Mouse (Mus musculus) liver, embryonic 11.5 days (tissue): ENCODE measurements around the gene Ephb2. TPM values are rescaled to one million over a fixed set of nuclear protein-coding genes. Genes with fewer than 3 reads are reported as not detected.

Experiments
- ATAC-seq: fragments of 200-750 bp; cut with Nextera tagmentation; replicated peaks from 2 replicates; pipeline ENCODE4 v1.8.0; 2017; ENCODE audit warnings: moderate number of reproducible peaks, mild to moderate bottlenecking, moderate TSS enrichment, moderate library complexity; ENCODE audit not compliant: low FRiP score
- DNase-seq: peaks from one replicate; pipeline ENCODE4 v3.0.0-alpha.2; 2017; ENCODE audit warnings: low spot score
- H3K27ac ChIP-seq: fragments of 300-500 bp; sonication (generic); 2 replicates; pipeline ENCODE4 v1.5.1; 2014; ENCODE audit warnings: mild to moderate bottlenecking, low read depth, low read length, control low read depth
- H3K27me3 ChIP-seq: fragments of 300-500 bp; sonication (generic); replicated peaks from 2 replicates; pipeline ENCODE4 v1.6.1; 2014; ENCODE audit warnings: low read length, mixed read lengths; ENCODE audit not compliant: control insufficient read depth, insufficient read depth
- H3K36me3 ChIP-seq: fragments of 300-500 bp; sonication (generic); 2 replicates; pipeline ENCODE4 v1.6.1; 2014; ENCODE audit warnings: mild to moderate bottlenecking, low read length, moderate library complexity, mixed read lengths; ENCODE audit not compliant: control insufficient read depth, insufficient read depth
- H3K4me1 ChIP-seq: fragments of 300-500 bp; sonication (generic); replicated peaks from 2 replicates; pipeline ENCODE4 v1.6.1; 2014; ENCODE audit warnings: low read length, mixed read lengths; ENCODE audit not compliant: control insufficient read depth, insufficient read depth
- H3K4me2 ChIP-seq: fragments of 300-500 bp; sonication (generic); 2 replicates; pipeline ENCODE4 v1.6.1; 2014; ENCODE audit warnings: mild to moderate bottlenecking, control low read depth, moderate library complexity
- H3K4me3 ChIP-seq: fragments of 300-500 bp; sonication (generic); 2 replicates; pipeline ENCODE4 v1.5.1; 2014; ENCODE audit warnings: low read depth, low read length, control low read depth
- H3K9ac ChIP-seq: fragments of 300-500 bp; sonication (generic); 2 replicates; pipeline ENCODE4 v1.6.1; 2014; ENCODE audit warnings: low read depth, low read length, control low read depth
- H3K9me3 ChIP-seq: fragments of 300-500 bp; sonication (generic); 2 replicates; pipeline ENCODE4 v1.6.1; 2016; ENCODE audit warnings: low read length, inconsistent platforms, mixed read lengths; ENCODE audit not compliant: control insufficient read depth
- WGBS: fragments of 180-500 bp; shearing (Covaris S2); extraction: QIAGEN DNeasy Blood & Tissue Kit; methylation state at CpG from one replicate; pipeline ENCODE4 v1.1.7; 2014; 5-methylcytosine and 5-hydroxymethylcytosine counted together
- polyA plus RNA-seq: library from polyadenylated mRNA; unstranded; fragments of >200 nt; fragmentation: Nextera tagmentation; extraction: Ambion mirVana; gene quantifications from 2 replicates; pipeline ENCODE4 v1.2.1, GENCODE M21; 2014

The Ephb2 gene
- polyA plus RNA-seq, 1 experiment from 2014 or later = 5.1 TPM

DNA sequence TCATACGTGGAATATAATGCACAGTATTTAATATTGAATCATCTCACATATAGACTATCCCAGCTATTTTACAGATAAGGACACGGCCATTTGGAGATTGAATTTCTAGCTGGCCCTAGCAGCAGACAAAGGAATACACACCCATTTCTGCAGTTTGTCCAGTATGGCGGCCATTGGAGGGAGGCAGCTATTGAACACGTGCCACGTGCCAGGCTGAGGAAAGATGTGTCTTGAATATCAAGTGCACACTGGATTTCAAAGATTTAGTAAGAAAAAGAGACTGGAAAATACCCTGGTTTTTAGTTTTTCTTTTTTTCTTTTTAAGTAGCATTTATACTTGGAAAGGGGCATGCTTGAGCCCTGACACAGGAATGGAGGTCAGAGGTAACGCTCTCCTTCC lies 11.4 kb upstream of the Ephb2 start:
- no peak overlapping the region for H3K4me2 ChIP-seq
- DNase-seq = no peak
- no peak overlapping the region for H3K27ac ChIP-seq
- no peaks in the 10 kb centered on the region for H3K4me1 ChIP-seq
- H3K9me3 ChIP-seq = no peaks in the 10 kb centered on the region
- no peak overlapping the region for H3K4me3 ChIP-seq
- WGBS = 80% methylated on average over 6 of the region's 6 CpGs
- H3K36me3 ChIP-seq = no peaks in the 10 kb centered on the region
- peaks cover 3% of the 10 kb centered on the region; the same call in 1 of the 2 replicates for H3K27me3 ChIP-seq
- ATAC-seq = no peak
- H3K9ac ChIP-seq = no peak overlapping the region

DNA sequence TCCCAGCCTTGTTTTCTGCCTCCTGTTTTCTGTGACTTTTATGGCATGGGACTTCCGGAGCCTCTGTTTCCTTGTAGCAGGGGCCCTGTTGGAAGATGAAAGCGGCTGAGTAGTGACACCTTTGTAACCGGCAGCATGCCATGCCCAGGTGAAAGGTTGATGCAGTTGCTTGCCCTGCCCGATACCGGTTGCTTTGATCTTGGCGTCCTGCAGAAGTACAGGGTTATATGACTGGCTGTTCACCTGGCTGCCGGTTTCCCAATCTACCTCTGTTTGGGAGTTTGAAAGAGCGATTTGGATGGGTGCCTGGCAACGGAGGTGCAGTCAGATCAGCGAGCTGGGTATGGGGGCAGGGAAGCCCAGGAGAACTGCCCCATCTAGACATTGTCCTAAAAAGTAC lies 7.0 kb upstream of the Ephb2 start:
- H3K27ac ChIP-seq = no peak overlapping the region
- ATAC-seq = no peak
- no peak overlapping the region for H3K9ac ChIP-seq
- no peaks in the 10 kb centered on the region for H3K4me1 ChIP-seq
- H3K9me3 ChIP-seq = no peaks in the 10 kb centered on the region
- no peak overlapping the region for H3K4me2 ChIP-seq
- 70% methylated on average over 10 of the region's 10 CpGs for WGBS
- H3K4me3 ChIP-seq = no peak overlapping the region
- H3K27me3 ChIP-seq = peaks cover 22% of the 10 kb centered on the region
- no peaks in the 10 kb centered on the region for H3K36me3 ChIP-seq
- no peak for DNase-seq

DNA sequence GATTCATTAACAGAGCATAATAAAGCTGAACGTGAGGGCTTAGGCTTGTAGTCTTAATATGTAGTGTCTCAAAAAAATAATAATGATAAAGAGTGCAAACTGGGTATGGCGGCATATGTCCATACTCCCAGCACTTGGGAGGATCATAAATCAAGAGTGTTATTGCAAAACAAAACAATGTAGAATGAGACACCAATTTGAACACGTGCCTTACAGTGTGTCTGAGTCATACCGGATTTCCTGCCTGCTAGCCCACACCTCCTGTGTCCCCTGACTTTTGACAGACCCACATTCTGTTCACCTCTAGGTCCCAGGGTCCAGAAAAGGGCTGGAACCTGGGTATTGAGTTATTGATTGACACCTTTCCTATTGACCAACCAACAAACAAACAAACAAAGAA lies 6.2 kb upstream of the Ephb2 start:
- Histone ChIP-seq H3K4me1 (no peaks in the 10 kb centered on the region), H3K4me2 (no peak overlapping the region), H3K27ac (no peak overlapping the region), H3K36me3 (no peaks in the 10 kb centered on the region), H3K4me3 (no peak overlapping the region), H3K9ac (no peak overlapping the region), H3K27me3 (peaks cover 29% of the 10 kb centered on the region), H3K9me3 (no peaks in the 10 kb centered on the region)
- DNase-seq (no peak), ATAC-seq (no peak)
- WGBS = 55% methylated on average over 4 of the region's 4 CpGs

DNA sequence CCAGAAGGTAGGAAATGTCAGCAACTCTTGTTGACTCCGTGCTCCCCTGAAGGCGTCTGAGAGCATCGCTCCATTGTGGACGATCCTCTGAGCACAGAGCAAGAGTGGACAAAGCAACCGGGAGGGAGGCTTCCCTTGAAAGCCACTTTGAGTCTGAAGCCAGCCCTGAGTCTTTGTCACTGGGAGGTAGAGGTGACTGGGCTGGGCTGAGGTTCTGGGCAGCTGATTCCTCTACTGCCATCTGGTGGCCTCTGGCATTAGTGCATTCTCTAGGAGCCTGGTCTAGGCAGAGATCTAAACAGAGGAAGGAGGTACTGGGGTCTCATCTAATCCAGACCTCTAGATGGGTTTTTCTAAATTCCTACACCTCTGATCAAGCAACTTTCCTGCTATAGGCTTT lies 5.3 kb upstream of the Ephb2 start:
- Histone ChIP-seq H3K9me3 (no peaks in the 10 kb centered on the region), H3K27me3 (peaks cover 36% of the 10 kb centered on the region), H3K36me3 (no peaks in the 10 kb centered on the region), H3K4me1 (peaks cover 8% of the 10 kb centered on the region; the same call in 1 of the 2 replicates), H3K4me3 (no peak overlapping the region), H3K9ac (no peak overlapping the region), H3K27ac (no peak overlapping the region), H3K4me2 (no peak overlapping the region)
- DNase-seq = peak; percentile 73
- peak; percentile 29; the same call in 1 of the 2 replicates for ATAC-seq
- 15% methylated on average over 5 of the region's 5 CpGs for WGBS

DNA sequence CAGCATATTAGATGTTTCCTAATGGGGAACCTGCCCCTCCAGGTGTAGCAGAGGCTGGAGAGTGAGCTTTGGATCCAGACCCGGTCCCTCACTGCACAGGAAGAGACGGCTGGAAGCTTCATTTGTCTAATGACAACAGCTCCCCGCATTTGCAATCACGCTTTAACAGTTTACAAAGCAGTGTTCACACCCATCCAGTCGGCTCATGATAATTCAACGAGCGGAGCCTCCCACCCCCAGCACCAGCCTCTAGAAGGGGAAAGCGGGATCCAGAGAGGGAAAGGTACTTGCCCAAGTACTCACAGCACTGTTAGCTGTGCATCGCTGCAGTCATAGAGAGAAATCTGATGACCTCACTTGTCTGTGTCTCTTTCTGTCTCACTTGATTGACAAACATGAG lies 2.7 kb upstream of the Ephb2 start:
- ATAC-seq (no peak), DNase-seq (no peak)
- Histone ChIP-seq H3K27me3 (peaks cover 62% of the 10 kb centered on the region), H3K9me3 (no peaks in the 10 kb centered on the region), H3K27ac (no peak overlapping the region), H3K4me1 (peaks cover 10% of the 10 kb centered on the region), H3K4me2 (no peak overlapping the region), H3K36me3 (no peaks in the 10 kb centered on the region), H3K9ac (no peak overlapping the region), H3K4me3 (no peak overlapping the region)
- 50% methylated on average over 9 of the region's 9 CpGs for WGBS

DNA sequence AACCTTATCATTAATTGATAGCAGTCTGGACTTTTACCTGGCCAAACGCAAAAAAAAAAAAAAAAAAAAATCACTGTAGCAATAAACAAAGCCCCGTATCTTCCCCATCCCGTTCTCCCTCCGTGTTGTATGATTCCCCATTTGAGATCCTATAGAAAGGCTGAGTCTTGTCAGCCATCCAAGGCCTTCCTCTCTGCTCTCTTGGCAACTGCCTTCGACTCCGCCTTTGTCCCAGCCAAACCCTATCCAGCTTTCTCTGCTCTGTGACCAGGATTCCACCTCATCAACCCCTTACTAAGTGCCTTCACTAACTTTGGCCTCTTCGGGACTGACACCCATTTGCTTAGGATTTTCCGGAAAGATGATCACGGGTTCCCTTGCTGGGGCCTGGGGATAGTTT lies 2.2 kb upstream of the Ephb2 start:
- Histone ChIP-seq H3K4me1 (peaks cover 10% of the 10 kb centered on the region), H3K36me3 (no peaks in the 10 kb centered on the region), H3K4me3 (no peak overlapping the region), H3K27ac (no peak overlapping the region), H3K4me2 (no peak overlapping the region), H3K27me3 (peaks cover 67% of the 10 kb centered on the region), H3K9me3 (no peaks in the 10 kb centered on the region), H3K9ac (no peak overlapping the region)
- ATAC-seq (no peak), DNase-seq (no peak)
- 73% methylated on average over 9 of the region's 9 CpGs for WGBS

DNA sequence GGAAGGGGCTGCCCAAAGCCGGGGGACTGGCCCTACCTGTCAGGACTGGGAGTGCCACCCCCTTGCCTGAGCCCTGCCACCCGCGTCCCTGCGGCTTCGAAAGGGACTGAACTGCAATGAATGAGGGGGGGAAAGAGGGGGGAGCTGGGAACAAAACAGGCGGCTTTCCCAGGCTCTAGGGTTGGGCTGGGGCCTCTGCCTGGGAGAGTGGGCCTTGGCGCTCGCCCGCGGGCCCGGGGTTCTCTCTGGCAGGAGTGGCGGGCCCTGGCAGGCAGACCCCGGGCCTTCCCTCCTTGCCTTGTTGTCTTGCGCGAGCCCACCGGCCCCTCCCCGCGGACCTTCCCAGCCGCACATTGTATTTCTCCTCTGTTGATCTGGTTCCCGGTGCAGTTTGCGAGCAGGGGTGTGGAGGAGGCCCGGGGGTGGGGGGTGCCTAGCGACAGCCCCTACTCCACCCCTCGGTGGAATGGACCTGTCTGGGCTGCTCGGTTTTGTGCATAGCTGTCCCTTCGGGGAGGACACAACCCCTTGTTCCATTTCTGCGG lies 671 bp upstream of the Ephb2 start:
- WGBS = 2% methylated on average over 27 of the region's 27 CpGs
- H3K27me3 ChIP-seq = peaks cover 81% of the 10 kb centered on the region
- no peaks in the 10 kb centered on the region for H3K36me3 ChIP-seq
- peak overlapping the region; percentile 82 for H3K4me2 ChIP-seq
- no peaks in the 10 kb centered on the region for H3K9me3 ChIP-seq
- ATAC-seq (no peak), DNase-seq (no peak)
- peak overlapping the region; percentile 71 for H3K4me3 ChIP-seq
- H3K27ac ChIP-seq = no peak overlapping the region; the same call in 1 of the 2 replicates
- peaks cover 10% of the 10 kb centered on the region for H3K4me1 ChIP-seq
- peak overlapping the region; percentile 60 for H3K9ac ChIP-seq

DNA sequence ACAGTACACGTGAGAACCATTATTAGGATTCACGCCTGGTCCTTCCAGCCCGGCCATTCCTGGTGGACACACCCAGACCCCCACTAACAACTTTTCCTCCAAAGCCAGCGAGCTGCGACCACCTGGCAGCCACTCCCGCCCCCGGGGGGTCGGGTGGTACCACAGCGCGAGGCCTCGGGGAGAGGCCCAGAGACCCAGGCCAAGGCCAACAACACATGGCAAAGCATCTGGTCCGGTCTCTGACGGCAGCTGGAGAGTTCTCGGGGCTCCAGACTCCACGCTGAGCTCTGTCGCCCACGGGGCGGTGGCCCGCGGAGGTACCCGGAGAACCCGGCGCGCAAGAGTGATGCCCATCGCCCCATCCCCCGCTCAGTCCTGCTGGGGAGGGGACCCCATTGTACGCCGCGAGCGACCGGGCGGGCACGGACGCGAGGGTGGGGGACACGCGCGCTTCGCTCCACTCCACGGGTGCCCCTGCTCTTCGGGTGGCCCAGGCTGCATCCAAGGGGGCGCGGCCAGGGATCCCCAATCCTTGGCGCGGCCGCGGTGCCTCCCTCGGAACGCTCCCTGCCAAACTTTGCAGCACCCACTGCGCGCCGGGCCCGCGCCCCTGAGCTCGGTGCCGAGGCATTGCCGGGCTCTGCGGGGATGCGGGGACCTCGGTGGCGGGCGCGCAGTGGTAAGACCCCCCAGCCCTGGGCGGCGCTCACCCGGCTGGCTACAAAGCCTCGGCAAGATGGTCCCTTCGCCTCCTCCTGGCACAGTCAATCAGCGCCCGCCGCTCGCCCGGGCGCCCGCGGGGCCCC lies 770 bp downstream of the Ephb2 start:
- Histone ChIP-seq H3K4me3 (peak overlapping the region; percentile 71), H3K9me3 (no peaks in the 10 kb centered on the region), H3K4me1 (peaks cover 17% of the 10 kb centered on the region), H3K27me3 (peaks cover 91% of the 10 kb centered on the region), H3K9ac (peak overlapping the region; percentile 60), H3K27ac (no peak overlapping the region), H3K36me3 (no peaks in the 10 kb centered on the region), H3K4me2 (peak overlapping the region; percentile 82)
- WGBS = 1% methylated on average over 73 of the region's 76 CpGs
- DNase-seq (no peak), ATAC-seq (no peak)

DNA sequence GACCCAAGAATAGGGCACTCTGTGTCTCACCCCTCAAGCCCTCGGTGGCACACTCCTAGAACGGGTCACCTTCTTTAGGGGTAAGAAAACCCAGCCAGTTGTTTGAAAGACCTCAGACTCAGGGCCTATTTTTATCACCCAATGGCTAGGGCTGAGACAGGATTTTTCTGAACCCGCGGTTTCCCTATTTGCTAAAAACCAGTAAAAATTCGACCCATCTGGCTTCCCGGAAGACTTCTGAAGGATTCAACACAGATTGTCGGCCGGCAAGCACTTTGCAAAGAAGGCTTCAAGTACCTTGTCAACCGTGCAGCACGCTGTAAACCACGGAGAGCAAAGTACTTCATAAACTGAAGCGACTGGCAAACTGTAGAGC lies 1.4 kb downstream of the Ephb2 start:
- Histone ChIP-seq H3K36me3 (no peaks in the 10 kb centered on the region), H3K9ac (no peak overlapping the region), H3K4me3 (peak overlapping the region; percentile 71; the same call in 1 of the 2 replicates), H3K27me3 (peaks cover 92% of the 10 kb centered on the region), H3K9me3 (no peaks in the 10 kb centered on the region), H3K27ac (no peak overlapping the region), H3K4me1 (peaks cover 23% of the 10 kb centered on the region), H3K4me2 (peak overlapping the region; percentile 82)
- no peak for DNase-seq
- ATAC-seq = no peak
- 7% methylated on average over 12 of the region's 12 CpGs for WGBS
